Comparison of ENCODE assay signal across 7 mouse cellular contexts in genomic region chr13:38204702-38205482, GRCm38 (mm10). TPM values are rescaled to one million over a fixed set of nuclear protein-coding genes. Genes with fewer than 3 reads are reported as not detected.
DNase-seq lines count a peak whose midpoint lies in the region; ATAC-seq lines count a peak whose summit lies in the region.

Gene Snrnp48 (plus strand): TSS chr13:38204938.

- peak; percentile 93 for ATAC-seq in embryonic facial prominence, embryonic 12.5 days (ENCODE audit: insufficient number of reproducible peaks, insufficient read depth, low FRiP score, low TSS enrichment)
- ATAC-seq in limb, embryonic 11.5 days (ENCODE audit: insufficient number of reproducible peaks, low FRiP score, low TSS enrichment, low read depth), result peak; percentile 93
- ATAC-seq in midbrain, embryonic 14.5 days (ENCODE audit: low FRiP score, low TSS enrichment), result peak; percentile 96

- H3K27ac ChIP-seq in embryonic facial prominence, embryonic 12.5 days, result peak within 1 kb of the TSS; percentile 96
- peak within 1 kb of the TSS; percentile 68 for H3K27ac ChIP-seq in limb, embryonic 11.5 days (replicated peaks; ENCODE audit: low read depth, low read length)
- peak within 1 kb of the TSS; percentile 82 for H3K27ac ChIP-seq in midbrain, embryonic 14.5 days (replicated peaks; ENCODE audit: low read depth, low read length)

- H3K4me2 ChIP-seq in embryonic facial prominence, embryonic 12.5 days (replicated peaks), result peak within 1 kb of the TSS; percentile 60
- peak within 1 kb of the TSS; percentile 45 for H3K4me2 ChIP-seq in limb, embryonic 11.5 days (ENCODE audit: low read depth, severe bottlenecking)
- peak within 1 kb of the TSS; percentile 60 for H3K4me2 ChIP-seq in midbrain, embryonic 14.5 days (ENCODE audit: low read length)

- peak within 1 kb of the TSS; percentile 83 for H3K9ac ChIP-seq in embryonic facial prominence, embryonic 12.5 days
- peak within 1 kb of the TSS; percentile 86 for H3K9ac ChIP-seq in limb, embryonic 11.5 days (ENCODE audit: low read length)
- H3K9ac ChIP-seq in midbrain, embryonic 14.5 days (replicated peaks; ENCODE audit: low read length), result peak within 1 kb of the TSS; percentile 66

- no peaks in the 10 kb centered on the region for H3K27me3 ChIP-seq in embryonic facial prominence, embryonic 12.5 days
- no peaks in the 10 kb centered on the region for H3K27me3 ChIP-seq in limb, embryonic 11.5 days (ENCODE audit: control insufficient read depth, insufficient read depth, low read length)
- H3K27me3 ChIP-seq in midbrain, embryonic 14.5 days (ENCODE audit: control insufficient read depth, insufficient read depth, low read length), result no peaks in the 10 kb centered on the region

- WGBS in embryonic facial prominence, embryonic 12.5 days, result under 1% methylated on average over 59 of the region's 59 CpGs
- under 1% methylated on average over 59 of the region's 59 CpGs for WGBS in limb, embryonic 11.5 days
- WGBS in midbrain, embryonic 14.5 days, result under 1% methylated on average over 59 of the region's 59 CpGs

- H3K4me3 ChIP-seq in embryonic facial prominence, embryonic 12.5 days, result peak within 1 kb of the TSS; percentile 88
- H3K4me3 ChIP-seq in limb, embryonic 11.5 days (ENCODE audit: low read depth, low read length), result peak within 1 kb of the TSS; percentile 78
- H3K4me3 ChIP-seq in midbrain, embryonic 14.5 days (replicated peaks; ENCODE audit: low read depth, low read length), result peak within 1 kb of the TSS; percentile 65

- DNase-seq in adrenal gland, postnatal 25 days, result peak; percentile 90
- DNase-seq in heart, adult 11 months, result peak; percentile 99
- DNase-seq in kidney, adult 18-20 months, result peak; percentile 89
- peak; percentile 91 for DNase-seq in limb, embryonic 11.5 days (ENCODE audit: low spot score)
- peak; percentile 98 for DNase-seq in midbrain, embryonic 14.5 days
- peak; percentile 79 to 84 for DNase-seq in spleen, adult 18-20 months

- peaks cover 14% of the 10 kb centered on the region; the same call in 1 of the 2 replicates for H3K4me1 ChIP-seq in embryonic facial prominence, embryonic 12.5 days
- H3K4me1 ChIP-seq in limb, embryonic 11.5 days (ENCODE audit: control insufficient read depth, insufficient read depth, low read length), result peaks cover 5% of the 10 kb centered on the region; the same call in 1 of the 2 replicates
- H3K4me1 ChIP-seq in midbrain, embryonic 14.5 days (ENCODE audit: control insufficient read depth, insufficient read depth, low read length), result peaks cover 10% of the 10 kb centered on the region

- H3K36me3 ChIP-seq in embryonic facial prominence, embryonic 12.5 days, result no peaks in the 10 kb centered on the region; the same call in 1 of the 2 replicates
- no peaks in the 10 kb centered on the region for H3K36me3 ChIP-seq in limb, embryonic 11.5 days (ENCODE audit: control insufficient read depth, insufficient read depth, low read length)
- H3K36me3 ChIP-seq in midbrain, embryonic 14.5 days (ENCODE audit: control insufficient read depth, insufficient read depth, low read length), result no peaks in the 10 kb centered on the region

- no peaks in the 10 kb centered on the region for H3K9me3 ChIP-seq in embryonic facial prominence, embryonic 12.5 days
- no peaks in the 10 kb centered on the region for H3K9me3 ChIP-seq in limb, embryonic 11.5 days (ENCODE audit: control insufficient read depth, low read length)
- H3K9me3 ChIP-seq in midbrain, embryonic 14.5 days (ENCODE audit: control insufficient read depth, low read length), result no peaks in the 10 kb centered on the region

RNA-seq across cellular contexts. Expression of gene Snrnp48, which starts in this region (rescaled TPM):
- total RNA-seq in adrenal gland, postnatal 25 days (2021), result 22.7 and 27.7 TPM in 2 replicates
- 40.5 TPM in 2 replicates for polyA plus RNA-seq in embryonic facial prominence, embryonic 12.5 days (2016; fragmentation: Nextera tagmentation; extraction: Ambion mirVana)
- 41.4 and 41.9 TPM in 2 replicates for polyA plus RNA-seq in limb, embryonic 11.5 days (2014; fragmentation: Nextera tagmentation; extraction: Ambion mirVana)
- polyA plus RNA-seq in midbrain, embryonic 14.5 days (2014; fragmentation: Nextera tagmentation; extraction: Ambion mirVana), result 30.9 and 32.6 TPM in 2 replicates

Comparison
In these comparisons a context has a peak if more than half of its experiments do, and no peak if none do; other contexts are left out.
1. Peak in every context shown above with its lines: DNase-seq, ATAC-seq, H3K4me3 ChIP-seq and H3K27ac ChIP-seq.